Mouse (Mus musculus): Measurements from ENCODE around the gene Pogk.

DNA sequence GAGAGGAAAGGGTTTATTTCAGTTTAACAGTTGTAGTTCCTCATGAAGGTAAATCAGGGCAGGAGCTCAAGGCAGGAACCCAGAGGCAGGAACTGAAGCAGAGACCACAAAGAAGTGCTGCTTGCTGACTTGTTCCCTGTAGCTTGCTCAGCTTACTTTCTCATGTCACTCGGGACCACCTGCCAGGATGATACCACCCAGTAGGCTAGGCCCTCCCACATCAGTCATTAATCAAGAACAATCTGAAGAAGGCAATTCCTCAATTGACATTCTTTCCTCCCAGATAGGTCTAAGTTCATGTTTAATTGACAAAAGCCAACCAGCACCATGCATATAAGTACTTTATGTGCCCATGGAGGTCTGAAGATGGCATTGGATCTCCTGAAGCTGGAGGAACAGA lies 1.9 kb upstream of the Pogk start:
- TF ChIP-seq CTCF (IDR thresholded peaks at IDR 0.05; ENCODE audit: low read depth) (no peak), EP300 (IDR thresholded peaks at IDR 0.05; ENCODE audit: low read depth) (no peak)
